Mouse (Mus musculus): Measurements from ENCODE around the gene Mgmt. TPM values are rescaled to one million over a fixed set of nuclear protein-coding genes. Genes with fewer than 3 reads are reported as not detected.

The Mgmt gene
- polyA plus RNA-seq, 1 experiment from 2014 or later, result 8.1 TPM

DNA sequence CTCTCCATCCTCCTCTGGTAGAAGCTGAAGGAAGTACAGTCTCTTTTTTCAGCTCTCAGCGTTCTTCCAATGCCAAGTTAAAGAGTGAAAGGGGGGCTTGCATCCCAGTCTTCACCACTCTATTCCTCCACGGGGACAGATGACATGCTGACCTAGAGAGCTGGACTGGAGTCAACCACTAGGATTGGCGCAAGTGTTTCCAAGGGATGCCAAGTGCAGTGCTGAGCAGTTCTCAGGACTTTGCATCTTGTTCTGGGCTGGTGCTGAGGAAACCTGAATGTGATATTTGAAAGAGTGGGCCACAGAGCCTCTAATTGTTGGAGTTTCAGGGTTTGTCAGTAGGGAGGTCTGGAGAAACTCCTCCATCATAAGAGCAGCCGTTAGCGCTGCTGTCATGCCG lies 187.8 kb downstream of the Mgmt start:
- no peak overlapping the region for H3K4me2 ChIP-seq (ENCODE audit: low read length)

DNA sequence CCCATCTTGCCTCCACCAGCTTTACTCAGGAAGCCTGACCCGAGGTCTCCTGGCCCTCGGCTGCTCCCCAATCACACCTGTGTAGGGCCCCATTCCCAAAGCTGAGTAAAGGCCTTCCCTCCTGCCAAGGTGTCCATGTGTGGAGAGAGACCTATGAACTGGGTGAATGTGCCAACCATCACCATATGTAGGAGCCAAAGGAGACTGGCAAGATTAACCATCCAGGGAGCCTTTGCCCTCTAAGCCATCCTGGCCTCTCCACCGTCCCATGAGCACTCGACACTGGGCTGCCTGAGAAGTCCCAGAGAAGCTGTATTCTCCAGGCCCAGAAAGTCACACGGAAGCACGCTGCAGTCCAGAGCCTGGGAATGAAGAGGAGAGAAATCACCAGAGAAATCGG lies 190.2 kb downstream of the Mgmt start:
- H3K4me1 ChIP-seq (ENCODE audit: control insufficient read depth in 2 of 2, insufficient read depth in 2 of 2, low read length in 2 of 2), result peaks cover 14 to 23% of the 10 kb centered on the region in 2 experiments
- no peak overlapping the region for H3K4me3 ChIP-seq (ENCODE audit: control insufficient read depth in 1 of 2, insufficient read depth in 1 of 2, low read depth in 1 of 2, low read length in 2 of 2)
- no peak overlapping the region for H3K27ac ChIP-seq (replicated peaks in 1 of 2; ENCODE audit: control insufficient read depth in 1 of 2, insufficient read depth in 1 of 2, low read depth in 2 of 2, low read length in 2 of 2)
- H3K9ac ChIP-seq (ENCODE audit: low read length), result no peak overlapping the region
- 83% methylated on average over 7 of the region's 7 CpGs for WGBS
- no peaks in the 10 kb centered on the region for H3K9me3 ChIP-seq (ENCODE audit: control insufficient read depth, low read length)
- H3K27me3 ChIP-seq (ENCODE audit: control insufficient read depth, insufficient read depth, low read length), result peaks cover 7% of the 10 kb centered on the region; the same call in 1 of the 2 replicates
- no peak overlapping the region for H3K4me2 ChIP-seq (ENCODE audit: low read length)
- H3K36me3 ChIP-seq (ENCODE audit: control insufficient read depth, insufficient read depth, low read length), result no peaks in the 10 kb centered on the region
- no peak for ATAC-seq (ENCODE audit: insufficient number of reproducible peaks, insufficient read depth, low FRiP score, low read depth)

More for the DNA sequence above, 187.8 kb downstream of the Mgmt start:
- Histone ChIP-seq H3K9ac (ENCODE audit: low read length) (no peak overlapping the region), H3K9me3 (ENCODE audit: control insufficient read depth, low read length) (no peaks in the 10 kb centered on the region), H3K4me1 (ENCODE audit: control insufficient read depth in 2 of 2, insufficient read depth in 2 of 2, low read length in 2 of 2) (peaks cover 11 to 17% of the 10 kb centered on the region in 2 experiments), H3K36me3 (ENCODE audit: control insufficient read depth, insufficient read depth, low read length) (no peaks in the 10 kb centered on the region), H3K27ac (replicated peaks in 1 of 2; ENCODE audit: control insufficient read depth in 1 of 2, insufficient read depth in 1 of 2, low read depth in 2 of 2, low read length in 2 of 2) (no peak overlapping the region), H3K27me3 (ENCODE audit: control insufficient read depth, insufficient read depth, low read length) (peaks cover 7% of the 10 kb centered on the region; the same call in 1 of the 2 replicates), H3K4me3 (ENCODE audit: control insufficient read depth in 1 of 2, insufficient read depth in 1 of 2, low read depth in 1 of 2, low read length in 2 of 2) (no peak overlapping the region)
- WGBS, result 80% methylated on average over 6 of the region's 6 CpGs
- ATAC-seq (ENCODE audit: insufficient number of reproducible peaks, insufficient read depth, low FRiP score, low read depth), result no peak

GRCm38 (mm10) chr7:137085969-137086606 lies 191.7 kb downstream of the Mgmt start:
- Histone ChIP-seq H3K4me1 (ENCODE audit: control insufficient read depth in 2 of 2, insufficient read depth in 2 of 2, low read length in 2 of 2) (peaks cover 14 to 23% of the 10 kb centered on the region in 2 experiments), H3K9me3 (ENCODE audit: control insufficient read depth, low read length) (no peaks in the 10 kb centered on the region), H3K27me3 (ENCODE audit: control insufficient read depth, insufficient read depth, low read length) (peaks cover 7% of the 10 kb centered on the region; the same call in 1 of the 2 replicates), H3K27ac (replicated peaks in 1 of 2; ENCODE audit: control insufficient read depth in 1 of 2, insufficient read depth in 1 of 2, low read depth in 2 of 2, low read length in 2 of 2) (peak overlapping the region; percentile 9 to 55; a peak in 3 of 4 replicates), H3K36me3 (ENCODE audit: control insufficient read depth, insufficient read depth, low read length) (no peaks in the 10 kb centered on the region), H3K9ac (ENCODE audit: low read length) (no peak overlapping the region), H3K4me2 (ENCODE audit: low read length) (peak overlapping the region; percentile 37), H3K4me3 (ENCODE audit: control insufficient read depth in 1 of 2, insufficient read depth in 1 of 2, low read depth in 1 of 2, low read length in 2 of 2) (no peak overlapping the region)
- 30% methylated on average over 14 of the region's 14 CpGs for WGBS
- peak; percentile 10; the same call in 1 of the 2 replicates for ATAC-seq (ENCODE audit: insufficient number of reproducible peaks, insufficient read depth, low FRiP score, low read depth)

GRCm38 (mm10) chr7:137087136-137087535 lies 192.7 kb downstream of the Mgmt start:
- Histone ChIP-seq H3K4me2 (ENCODE audit: low read length) (no peak overlapping the region), H3K4me1 (ENCODE audit: control insufficient read depth in 2 of 2, insufficient read depth in 2 of 2, low read length in 2 of 2) (peaks cover 14 to 23% of the 10 kb centered on the region in 2 experiments), H3K4me3 (ENCODE audit: control insufficient read depth in 1 of 2, insufficient read depth in 1 of 2, low read depth in 1 of 2, low read length in 2 of 2) (no peak overlapping the region), H3K9me3 (ENCODE audit: control insufficient read depth, low read length) (no peaks in the 10 kb centered on the region), H3K27ac (replicated peaks in 1 of 2; ENCODE audit: control insufficient read depth in 1 of 2, insufficient read depth in 1 of 2, low read depth in 2 of 2, low read length in 2 of 2) (no peak overlapping the region; a peak in 1 of 4 replicates), H3K27me3 (ENCODE audit: control insufficient read depth, insufficient read depth, low read length) (no peaks in the 10 kb centered on the region; the same call in 1 of the 2 replicates), H3K9ac (ENCODE audit: low read length) (no peak overlapping the region), H3K36me3 (ENCODE audit: control insufficient read depth, insufficient read depth, low read length) (no peaks in the 10 kb centered on the region)
- 40% methylated on average over 6 of the region's 6 CpGs for WGBS
- no peak for ATAC-seq (ENCODE audit: insufficient number of reproducible peaks, insufficient read depth, low FRiP score, low read depth)

GRCm38 (mm10) chr7:137088141-137088540 lies 193.7 kb downstream of the Mgmt start:
- ATAC-seq (ENCODE audit: insufficient number of reproducible peaks, insufficient read depth, low FRiP score, low read depth), result no peak
- no peak overlapping the region for H3K9ac ChIP-seq (ENCODE audit: low read length)
- 81% methylated on average over 6 of the region's 6 CpGs for WGBS

GRCm38 (mm10) chr7:137094551-137094950 lies 200.1 kb downstream of the Mgmt start:
- no peak for ATAC-seq (ENCODE audit: insufficient number of reproducible peaks, insufficient read depth, low FRiP score, low read depth)
- H3K36me3 ChIP-seq (ENCODE audit: control insufficient read depth, insufficient read depth, low read length), result no peaks in the 10 kb centered on the region
- 88% methylated on average over 1 of the region's 1 CpGs for WGBS
- H3K9ac ChIP-seq (ENCODE audit: low read length), result no peak overlapping the region
- no peaks in the 10 kb centered on the region for H3K27me3 ChIP-seq (ENCODE audit: control insufficient read depth, insufficient read depth, low read length)
- H3K4me3 ChIP-seq (ENCODE audit: control insufficient read depth in 1 of 2, insufficient read depth in 1 of 2, low read depth in 1 of 2, low read length in 2 of 2), result no peak overlapping the region
- no peaks in the 10 kb centered on the region for H3K4me1 ChIP-seq (ENCODE audit: control insufficient read depth in 2 of 2, insufficient read depth in 2 of 2, low read length in 2 of 2)
- H3K27ac ChIP-seq (replicated peaks in 1 of 2; ENCODE audit: control insufficient read depth in 1 of 2, insufficient read depth in 1 of 2, low read depth in 2 of 2, low read length in 2 of 2), result no peak overlapping the region
- peaks cover 3% of the 10 kb centered on the region; the same call in 1 of the 2 replicates for H3K9me3 ChIP-seq (ENCODE audit: control insufficient read depth, low read length)
- H3K4me2 ChIP-seq (ENCODE audit: low read length), result no peak overlapping the region

More at GRCm38 (mm10) chr7:137088141-137088540, 193.7 kb downstream of the Mgmt start:
- Histone ChIP-seq H3K4me3 (ENCODE audit: control insufficient read depth in 1 of 2, insufficient read depth in 1 of 2, low read depth in 1 of 2, low read length in 2 of 2) (no peak overlapping the region), H3K4me1 (ENCODE audit: control insufficient read depth in 2 of 2, insufficient read depth in 2 of 2, low read length in 2 of 2) (peaks cover 14 to 23% of the 10 kb centered on the region in 2 experiments), H3K36me3 (ENCODE audit: control insufficient read depth, insufficient read depth, low read length) (no peaks in the 10 kb centered on the region), H3K27me3 (ENCODE audit: control insufficient read depth, insufficient read depth, low read length) (no peaks in the 10 kb centered on the region; the same call in 1 of the 2 replicates), H3K9me3 (ENCODE audit: control insufficient read depth, low read length) (no peaks in the 10 kb centered on the region), H3K4me2 (ENCODE audit: low read length) (no peak overlapping the region), H3K27ac (replicated peaks in 1 of 2; ENCODE audit: control insufficient read depth in 1 of 2, insufficient read depth in 1 of 2, low read depth in 2 of 2, low read length in 2 of 2) (no peak overlapping the region)

DNA sequence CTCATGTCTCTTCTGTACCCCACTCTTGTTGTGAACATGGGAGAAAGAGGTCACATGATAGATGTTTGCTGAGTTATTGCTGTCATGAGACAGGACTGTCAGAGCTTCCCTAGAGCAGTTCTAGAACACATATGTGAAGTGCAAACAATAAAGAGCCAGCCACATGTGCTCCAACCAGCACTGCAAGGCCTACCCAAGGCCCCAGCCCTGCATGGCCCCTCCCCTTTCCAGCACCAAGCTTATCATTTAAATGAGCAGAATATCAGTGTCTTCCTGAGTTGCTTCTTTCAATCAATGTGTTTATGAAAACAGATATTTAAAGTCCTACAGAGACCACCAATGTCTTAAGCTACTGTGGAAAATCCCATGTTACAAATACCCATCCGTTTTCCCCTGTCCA lies 201.3 kb downstream of the Mgmt start:
- Histone ChIP-seq H3K4me2 (ENCODE audit: low read length) (no peak overlapping the region), H3K9me3 (ENCODE audit: control insufficient read depth, low read length) (peaks cover 3% of the 10 kb centered on the region; the same call in 1 of the 2 replicates), H3K4me3 (ENCODE audit: control insufficient read depth in 1 of 2, insufficient read depth in 1 of 2, low read depth in 1 of 2, low read length in 2 of 2) (no peak overlapping the region), H3K36me3 (ENCODE audit: control insufficient read depth, insufficient read depth, low read length) (no peaks in the 10 kb centered on the region), H3K9ac (ENCODE audit: low read length) (no peak overlapping the region), H3K27ac (replicated peaks in 1 of 2; ENCODE audit: control insufficient read depth in 1 of 2, insufficient read depth in 1 of 2, low read depth in 2 of 2, low read length in 2 of 2) (no peak overlapping the region), H3K27me3 (ENCODE audit: control insufficient read depth, insufficient read depth, low read length) (no peaks in the 10 kb centered on the region), H3K4me1 (ENCODE audit: control insufficient read depth in 2 of 2, insufficient read depth in 2 of 2, low read length in 2 of 2) (no peaks in the 10 kb centered on the region)
- ATAC-seq (ENCODE audit: insufficient number of reproducible peaks, insufficient read depth, low FRiP score, low read depth), result no peak
- WGBS, result 88% methylated on average over 1 of the region's 1 CpGs
